Mouse (Mus musculus) liver, adult (tissue): Measurements from ENCODE around the gene Uqcc3.

Experiments used
- GATA4 ChIP-seq: IDR thresholded peaks from 2 replicates; pipeline ENCODE4 v1.6.1; 2014; ENCODE audit warnings: mild to moderate bottlenecking, low read length; ENCODE audit not compliant: insufficient replicate concordance

The Uqcc3 gene

DNA sequence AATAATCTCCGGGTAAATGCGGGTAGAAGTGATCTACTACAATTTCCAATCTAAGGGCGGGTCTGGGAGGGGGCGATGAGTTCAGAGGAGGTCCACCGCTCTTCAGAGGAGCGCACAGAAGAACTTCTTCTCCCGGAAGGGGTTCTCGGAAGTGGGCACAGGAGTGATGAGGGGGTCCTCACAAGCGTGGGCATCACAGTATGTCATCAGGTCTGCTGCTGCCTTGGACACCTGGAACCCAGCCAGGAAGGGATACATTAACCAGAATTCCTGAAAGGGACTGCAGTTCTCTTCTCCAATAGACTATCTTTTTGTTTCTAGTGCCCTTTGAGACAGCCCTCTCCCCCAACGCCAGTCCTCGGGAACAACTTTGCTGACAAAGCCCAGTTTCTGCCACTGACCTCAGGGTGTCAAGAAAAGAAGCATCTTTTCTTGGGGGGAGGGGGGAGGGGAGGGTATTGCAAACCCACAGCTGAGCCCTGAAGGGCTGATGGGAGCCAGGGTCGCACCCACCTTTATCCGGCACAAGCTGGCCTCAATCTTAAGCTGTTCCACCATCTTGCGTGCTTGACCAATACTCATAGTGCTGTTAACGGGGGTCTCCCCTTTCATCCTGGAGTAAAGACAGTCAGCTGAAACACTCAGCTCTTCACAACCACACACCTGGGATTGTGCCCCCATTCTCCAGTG lies 42.5 kb downstream of the Uqcc3 start:
- TF ChIP-seq GATA4: no peak

DNA sequence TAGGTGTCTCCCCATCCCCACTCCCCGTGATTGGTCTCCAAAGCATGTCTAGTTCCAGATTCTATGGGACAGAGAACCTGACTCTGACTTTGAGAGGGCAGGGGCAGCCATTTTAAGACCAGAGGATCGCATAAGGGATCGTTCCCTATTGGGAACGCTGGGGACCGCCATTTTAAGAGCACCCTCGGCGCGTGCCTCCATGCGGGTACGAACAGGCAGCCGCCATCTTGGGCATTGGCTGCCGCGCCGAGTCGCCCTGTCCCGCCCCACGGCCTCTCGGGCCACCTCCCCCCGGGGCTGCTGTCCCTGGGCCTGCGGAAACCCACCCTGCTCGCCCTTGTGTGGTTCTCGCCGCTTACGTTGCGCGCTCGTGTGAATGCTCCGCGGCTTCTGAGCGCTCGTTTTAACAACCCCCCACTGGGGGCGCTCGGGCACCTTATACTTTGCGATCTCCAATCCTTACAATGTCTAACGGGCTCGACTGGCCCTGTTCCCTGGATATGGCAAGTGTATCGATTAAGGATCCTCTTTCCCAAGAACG lies 43.4 kb downstream of the Uqcc3 start, which contains the start of gene Bscl2:
Gene Bscl2 (plus strand): TSS at position 217 of the 541 bp plus-strand sequence.
- TF ChIP-seq GATA4: no peak

DNA sequence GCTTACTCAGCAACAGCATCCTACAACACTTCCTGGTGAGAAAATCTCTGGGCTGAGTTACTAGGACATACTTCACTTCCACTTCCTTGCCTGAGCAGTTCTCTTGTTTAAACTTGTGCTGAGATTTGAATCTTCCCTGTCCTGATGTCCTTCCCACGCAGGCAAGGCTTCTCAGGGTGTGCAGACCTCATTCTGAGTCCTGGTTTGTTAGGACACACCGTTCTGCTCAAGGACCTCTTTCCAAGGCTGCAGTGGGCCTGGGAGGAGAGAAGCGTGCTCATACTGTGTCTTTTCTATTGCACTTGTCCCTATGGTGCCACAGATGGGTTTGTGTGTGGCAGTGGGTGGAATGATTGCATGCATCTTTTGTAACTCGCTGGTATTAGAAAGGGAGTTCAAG lies 47.8 kb downstream of the Uqcc3 start:
- TF ChIP-seq GATA4: no peak

DNA sequence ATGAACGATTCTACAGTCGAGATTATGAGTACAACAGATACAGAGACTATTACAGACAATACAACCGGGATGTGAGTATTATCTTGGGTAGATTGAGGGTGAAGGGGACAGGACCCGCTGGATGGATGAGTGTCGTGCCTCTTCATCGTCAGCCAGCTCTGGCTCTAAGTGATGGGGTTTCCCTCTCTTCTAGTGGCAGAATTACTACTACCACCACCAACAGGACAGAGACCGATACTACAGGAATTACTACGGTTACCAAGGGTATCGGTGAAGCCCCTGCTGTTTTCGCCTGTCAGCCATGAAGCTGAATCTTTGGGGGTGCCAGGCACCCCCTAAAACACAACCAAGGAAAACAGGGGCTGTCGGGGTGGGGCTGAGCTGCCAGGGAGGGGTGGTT lies 49.5 kb downstream of the Uqcc3 start:
- no peak for TF ChIP-seq GATA4

DNA sequence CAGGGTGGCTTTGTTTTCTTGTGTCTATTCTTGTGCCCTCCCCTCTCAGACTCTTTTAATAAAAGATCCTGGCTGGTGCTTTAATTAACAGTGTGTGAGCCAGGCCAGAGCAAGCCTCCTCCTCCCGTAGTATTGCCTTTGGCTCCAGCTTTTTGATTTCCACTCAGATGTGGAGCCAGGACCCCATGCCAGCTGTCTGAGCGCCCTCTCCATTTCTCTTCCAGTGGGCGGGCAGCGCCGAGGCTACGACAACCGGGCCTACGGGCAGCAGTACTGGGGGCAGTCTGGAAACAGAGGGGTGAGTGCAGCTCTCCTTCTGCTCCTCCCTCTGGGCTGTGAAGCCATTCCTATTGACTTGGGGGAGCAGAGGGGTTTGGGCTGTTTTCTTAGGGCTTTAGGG lies 50.1 kb downstream of the Uqcc3 start:
- TF ChIP-seq GATA4: no peak
